Mouse (Mus musculus): ENCODE results near the gene Epm2a. TPM values are rescaled to one million over a fixed set of nuclear protein-coding genes. Genes with fewer than 3 reads are reported as not detected.
"Not testable (repeated sequence)": the region's sequence is repeated elsewhere in the genome, so short reads cannot be mapped to it uniquely, and the experiment has no call there.

Gene Epm2a
- polyA plus RNA-seq, 1 experiment from 2014 or later = 0.52 TPM

DNA sequence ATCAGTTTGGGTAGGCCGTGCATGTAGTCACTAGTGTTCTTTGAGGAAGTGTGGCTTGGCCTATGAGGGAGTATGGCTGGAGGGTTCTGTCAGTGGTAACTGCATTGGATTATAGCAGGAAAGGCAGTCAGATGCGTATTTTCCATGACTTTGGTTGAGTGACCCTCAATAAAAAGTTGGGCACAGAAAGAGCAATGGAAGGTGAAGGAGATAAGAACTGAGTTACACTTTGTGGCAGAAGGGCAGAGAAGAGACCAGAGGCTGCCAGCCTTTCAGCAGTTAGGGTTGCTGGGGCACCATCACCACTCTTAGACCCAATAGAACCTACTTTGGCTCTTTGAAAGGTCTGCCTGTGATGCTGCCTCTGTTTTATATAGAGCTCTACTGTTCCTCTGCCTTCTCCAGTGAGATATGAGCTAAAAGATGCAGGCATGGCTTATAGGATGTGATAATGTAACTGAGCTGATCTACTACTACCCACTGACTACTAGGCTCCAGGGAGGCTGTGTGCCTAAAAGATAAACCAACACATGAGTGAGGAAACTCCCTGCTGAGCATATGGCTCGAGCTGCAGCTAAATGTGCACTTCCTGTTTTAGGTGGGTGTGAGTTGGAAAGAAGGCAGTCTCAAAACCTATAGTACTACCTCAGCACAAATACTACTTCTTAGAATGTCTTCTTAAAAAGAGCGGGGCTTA, 19.9 kb upstream of the Epm2a start:
- Histone ChIP-seq H3K9ac (replicated peaks; ENCODE audit: low read depth, low read length) (no peak overlapping the region), H3K27ac (ENCODE audit: low read length) (no peak overlapping the region), H3K9me3 (ENCODE audit: control insufficient read depth, low read length) (no peaks in the 10 kb centered on the region), H3K4me3 (replicated peaks; ENCODE audit: low read length) (no peak overlapping the region), H3K27me3 (replicated peaks; ENCODE audit: control insufficient read depth, insufficient read depth, low read length) (no peaks in the 10 kb centered on the region), H3K4me1 (replicated peaks; ENCODE audit: control insufficient read depth, insufficient read depth, low read length) (no peaks in the 10 kb centered on the region), H3K36me3 (ENCODE audit: control insufficient read depth, insufficient read depth) (no peaks in the 10 kb centered on the region), H3K4me2 (ENCODE audit: low read length) (no peak overlapping the region)
- no peak for ATAC-seq
- WGBS = 69% methylated on average over 4 of the region's 4 CpGs

- Histone ChIP-seq H3K27ac (ENCODE audit: low read length) (no peak overlapping the region), H3K9ac (replicated peaks; ENCODE audit: low read depth, low read length) (no peak overlapping the region), H3K4me1 (replicated peaks; ENCODE audit: control insufficient read depth, insufficient read depth, low read length) (no peaks in the 10 kb centered on the region), H3K4me3 (replicated peaks; ENCODE audit: low read length) (no peak overlapping the region), H3K27me3 (replicated peaks; ENCODE audit: control insufficient read depth, insufficient read depth, low read length) (no peaks in the 10 kb centered on the region), H3K4me2 (ENCODE audit: low read length) (no peak overlapping the region), H3K9me3 (ENCODE audit: control insufficient read depth, low read length) (no peaks in the 10 kb centered on the region), H3K36me3 (ENCODE audit: control insufficient read depth, insufficient read depth) (no peaks in the 10 kb centered on the region)
- no peak for ATAC-seq
- 91% methylated on average over 3 of the region's 3 CpGs for WGBS
Observed at GRCm38 (mm10) chr10:11326526-11326925, 16.7 kb upstream of the Epm2a start.

GRCm38 (mm10) chr10:11344536-11345468, 1.6 kb downstream of the Epm2a start:
- Histone ChIP-seq H3K27me3 (replicated peaks; ENCODE audit: control insufficient read depth, insufficient read depth, low read length) (no peaks in the 10 kb centered on the region), H3K9me3 (ENCODE audit: control insufficient read depth, low read length) (no peaks in the 10 kb centered on the region), H3K4me3 (replicated peaks; ENCODE audit: low read length) (no peak overlapping the region), H3K9ac (replicated peaks; ENCODE audit: low read depth, low read length) (no peak overlapping the region), H3K4me1 (replicated peaks; ENCODE audit: control insufficient read depth, insufficient read depth, low read length) (peaks cover 7% of the 10 kb centered on the region), H3K36me3 (ENCODE audit: control insufficient read depth, insufficient read depth) (no peaks in the 10 kb centered on the region), H3K27ac (ENCODE audit: low read length) (no peak overlapping the region), H3K4me2 (ENCODE audit: low read length) (no peak overlapping the region)
- WGBS = 72% methylated on average over 18 of the region's 18 CpGs
- ATAC-seq = no peak

- 85% methylated on average over 3 of the region's 3 CpGs for WGBS
- ATAC-seq = not testable (repeated sequence)
Observed at GRCm38 (mm10) chr10:11350243-11350974, 7.2 kb downstream of the Epm2a start.

DNA sequence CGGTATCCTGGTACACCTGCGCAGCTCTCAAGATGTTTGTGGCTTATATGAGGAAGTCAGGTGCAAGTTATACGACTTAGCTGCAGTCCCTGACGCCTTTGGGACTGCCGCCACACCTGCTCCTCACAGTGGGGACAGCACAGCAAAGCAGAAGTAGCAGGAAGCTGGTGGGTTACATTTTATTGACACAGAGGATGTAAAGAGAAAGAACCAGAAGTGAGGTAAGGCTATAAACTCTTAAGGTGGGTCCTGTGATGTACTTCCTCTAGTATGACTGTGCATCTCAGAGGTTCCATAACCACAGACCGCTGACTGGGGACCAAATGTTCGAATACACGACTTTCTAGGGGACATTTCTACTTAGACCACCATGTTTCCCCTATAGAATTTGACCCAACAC, 11.4 kb downstream of the Epm2a start:
- H3K4me2 ChIP-seq (ENCODE audit: low read length) = no peak overlapping the region
- no peaks in the 10 kb centered on the region for H3K27me3 ChIP-seq (replicated peaks; ENCODE audit: control insufficient read depth, insufficient read depth, low read length)
- H3K4me1 ChIP-seq (replicated peaks; ENCODE audit: control insufficient read depth, insufficient read depth, low read length) = no peaks in the 10 kb centered on the region
- H3K27ac ChIP-seq (ENCODE audit: low read length) = no peak overlapping the region
- H3K36me3 ChIP-seq (ENCODE audit: control insufficient read depth, insufficient read depth) = no peaks in the 10 kb centered on the region
- no peak overlapping the region for H3K9ac ChIP-seq (replicated peaks; ENCODE audit: low read depth, low read length)
- 86% methylated on average over 7 of the region's 8 CpGs for WGBS
- no peaks in the 10 kb centered on the region for H3K9me3 ChIP-seq (ENCODE audit: control insufficient read depth, low read length)
- ATAC-seq = no peak
- no peak overlapping the region for H3K4me3 ChIP-seq (replicated peaks; ENCODE audit: low read length)

More at GRCm38 (mm10) chr10:11350243-11350974, 7.2 kb downstream of the Epm2a start:
- not testable (repeated sequence) for H3K4me3 ChIP-seq (replicated peaks; ENCODE audit: low read length); H3K4me2 ChIP-seq (ENCODE audit: low read length); H3K9me3 ChIP-seq (ENCODE audit: control insufficient read depth, low read length); H3K4me1 ChIP-seq (replicated peaks; ENCODE audit: control insufficient read depth, insufficient read depth, low read length); H3K27me3 ChIP-seq (replicated peaks; ENCODE audit: control insufficient read depth, insufficient read depth, low read length); H3K27ac ChIP-seq (ENCODE audit: low read length); H3K36me3 ChIP-seq (ENCODE audit: control insufficient read depth, insufficient read depth); H3K9ac ChIP-seq (replicated peaks; ENCODE audit: low read depth, low read length)

DNA sequence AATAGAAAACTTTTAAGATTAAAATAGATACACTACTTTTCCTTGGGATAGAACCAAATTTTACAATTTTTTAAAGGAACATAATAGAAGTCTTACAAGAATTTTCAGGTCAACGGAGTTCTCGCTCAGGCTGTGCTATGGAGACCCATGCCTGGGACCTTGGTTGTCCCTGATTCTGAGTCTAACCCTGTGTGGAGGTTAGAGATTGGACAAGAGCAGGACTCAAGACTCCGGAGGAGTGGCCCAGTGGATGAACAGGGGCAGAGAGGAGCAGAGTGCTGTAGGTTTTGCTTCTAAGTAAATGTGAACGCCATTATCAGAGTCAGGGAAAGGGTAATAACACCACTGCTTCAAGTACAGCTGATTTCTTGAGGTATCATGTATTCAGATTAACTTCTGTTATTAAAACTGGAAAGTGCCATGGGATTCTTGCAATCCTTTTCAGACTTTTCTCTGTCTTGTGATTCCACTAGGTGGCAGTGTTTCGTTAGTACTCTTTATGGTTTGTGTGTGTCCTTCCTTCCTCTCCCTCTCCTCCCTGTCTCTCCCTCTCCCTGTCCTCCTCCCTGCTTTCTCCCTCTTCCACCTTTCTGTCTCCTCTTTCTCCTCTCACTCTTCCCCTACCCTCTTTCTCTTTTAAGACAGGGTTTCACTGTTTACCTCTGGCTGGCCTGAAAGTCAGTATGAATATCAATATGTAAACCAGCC, 18.9 kb downstream of the Epm2a start:
- peak; percentile 75 for ATAC-seq
- H3K9ac ChIP-seq (replicated peaks; ENCODE audit: low read depth, low read length) = no peak overlapping the region
- no peak overlapping the region for H3K4me3 ChIP-seq (replicated peaks; ENCODE audit: low read length)
- H3K36me3 ChIP-seq (ENCODE audit: control insufficient read depth, insufficient read depth) = no peaks in the 10 kb centered on the region
- H3K27me3 ChIP-seq (replicated peaks; ENCODE audit: control insufficient read depth, insufficient read depth, low read length) = no peaks in the 10 kb centered on the region
- WGBS = 63% methylated on average over 5 of the region's 5 CpGs
- no peak overlapping the region for H3K4me2 ChIP-seq (ENCODE audit: low read length)
- H3K27ac ChIP-seq (ENCODE audit: low read length) = no peak overlapping the region
- no peaks in the 10 kb centered on the region for H3K9me3 ChIP-seq (ENCODE audit: control insufficient read depth, low read length)
- H3K4me1 ChIP-seq (replicated peaks; ENCODE audit: control insufficient read depth, insufficient read depth, low read length) = no peaks in the 10 kb centered on the region

DNA sequence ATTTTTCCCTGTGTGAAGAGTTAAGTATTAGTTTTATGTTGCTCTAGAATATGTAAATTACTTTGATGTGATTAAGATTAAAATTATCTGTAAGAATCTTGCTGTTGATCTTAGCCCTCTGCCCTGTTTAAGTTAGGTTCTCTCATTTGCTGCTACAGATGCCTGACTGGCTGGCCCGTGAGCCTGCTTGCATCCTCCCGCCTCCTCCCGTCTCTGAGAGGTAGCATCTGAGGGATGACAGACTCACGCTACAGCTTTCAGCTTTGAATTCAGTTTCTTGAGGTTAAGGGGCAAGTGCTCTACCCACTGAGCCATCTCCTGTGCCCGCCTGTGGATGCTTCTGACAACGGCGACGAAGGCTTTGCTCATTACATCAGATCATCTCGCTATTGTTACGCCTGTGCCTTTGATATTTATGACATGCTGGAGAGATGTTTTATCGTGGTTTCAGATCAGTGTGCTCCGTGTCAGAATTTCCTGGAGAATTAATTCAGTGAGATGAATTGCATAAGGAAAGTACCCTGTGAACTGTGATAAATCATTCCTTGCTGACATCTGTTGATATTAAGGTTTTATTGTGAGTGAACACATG, 19.8 kb downstream of the Epm2a start:
- Histone ChIP-seq H3K27ac (ENCODE audit: low read length) (no peak overlapping the region), H3K27me3 (replicated peaks; ENCODE audit: control insufficient read depth, insufficient read depth, low read length) (no peaks in the 10 kb centered on the region), H3K36me3 (ENCODE audit: control insufficient read depth, insufficient read depth) (no peaks in the 10 kb centered on the region), H3K9ac (replicated peaks; ENCODE audit: low read depth, low read length) (no peak overlapping the region), H3K4me1 (replicated peaks; ENCODE audit: control insufficient read depth, insufficient read depth, low read length) (no peaks in the 10 kb centered on the region), H3K4me3 (replicated peaks; ENCODE audit: low read length) (no peak overlapping the region), H3K9me3 (ENCODE audit: control insufficient read depth, low read length) (no peaks in the 10 kb centered on the region), H3K4me2 (ENCODE audit: low read length) (no peak overlapping the region)
- WGBS = 80% methylated on average over 12 of the region's 12 CpGs
- ATAC-seq = no peak

DNA sequence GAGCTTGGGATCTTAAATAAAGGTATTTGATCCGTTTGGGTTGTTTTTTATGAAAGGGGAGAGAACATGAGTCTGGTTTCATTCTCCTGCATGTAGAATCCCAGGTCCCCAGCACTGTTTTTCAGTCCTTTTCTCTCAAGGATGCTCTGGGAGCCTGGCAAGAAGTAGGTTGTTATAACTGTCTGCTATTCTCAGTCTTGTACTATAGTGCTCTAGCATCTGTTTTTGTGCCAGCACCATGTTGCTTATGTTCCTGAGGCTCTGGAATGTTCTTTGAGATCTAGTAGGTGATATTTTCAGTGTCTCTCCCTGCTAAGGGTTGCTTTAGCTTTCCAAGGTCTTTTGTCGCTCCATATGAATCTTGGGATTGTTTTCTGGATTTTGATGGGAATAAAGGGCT, 38.1 kb downstream of the Epm2a start:
- Histone ChIP-seq H3K27ac (ENCODE audit: low read length) (no peak overlapping the region), H3K27me3 (replicated peaks; ENCODE audit: control insufficient read depth, insufficient read depth, low read length) (no peaks in the 10 kb centered on the region), H3K9ac (replicated peaks; ENCODE audit: low read depth, low read length) (no peak overlapping the region), H3K4me2 (ENCODE audit: low read length) (no peak overlapping the region), H3K36me3 (ENCODE audit: control insufficient read depth, insufficient read depth) (no peaks in the 10 kb centered on the region), H3K4me1 (replicated peaks; ENCODE audit: control insufficient read depth, insufficient read depth, low read length) (no peaks in the 10 kb centered on the region), H3K9me3 (ENCODE audit: control insufficient read depth, low read length) (no peaks in the 10 kb centered on the region), H3K4me3 (replicated peaks; ENCODE audit: low read length) (no peak overlapping the region)
- ATAC-seq = no peak
- WGBS = 75% methylated on average over 2 of the region's 2 CpGs
